Mouse (Mus musculus) olfactory bulb, adult 2 months (tissue): ENCODE measurements around the gene Sav1. TPM values are rescaled to one million over a fixed set of nuclear protein-coding genes. Genes with fewer than 3 reads are reported as not detected.

Experiments used
- H3K27ac ChIP-seq: fragments of 200-500 bp; 2 replicates; pipeline ENCODE4 v1.5.1; 2012; ENCODE audit warnings: low read depth, low read length; ENCODE audit not compliant: insufficient read depth
- H3K4me1 ChIP-seq: fragments of 200-500 bp; 2 replicates; pipeline ENCODE4 v1.6.1; 2012; ENCODE audit warnings: low read length; ENCODE audit not compliant: control insufficient read depth, insufficient read depth
- H3K4me3 ChIP-seq: fragments of 200-500 bp; 2 replicates; pipeline ENCODE4 v1.5.1; 2012; ENCODE audit warnings: mild to moderate bottlenecking, low read depth, low read length, moderate library complexity; ENCODE audit not compliant: insufficient read depth
- CTCF ChIP-seq: fragments of 200-500 bp; IDR thresholded peaks from 2 replicates; pipeline ENCODE4 v1.5.1; 2012; ENCODE audit warnings: low read depth, mild to moderate bottlenecking, low read length, moderate library complexity; ENCODE audit not compliant: insufficient read depth
- POLR2A ChIP-seq: fragments of 200-500 bp; IDR thresholded peaks from 2 replicates; pipeline ENCODE4 v1.6.1; 2012; ENCODE audit warnings: mild to moderate bottlenecking, low read depth, low read length, moderate library complexity; ENCODE audit not compliant: insufficient read depth
- WGBS: fragments of 180-500 bp; shearing (Covaris S2); methylation state at CpG from one replicate; pipeline ENCODE4 v1.1.7; 2018; 5-methylcytosine and 5-hydroxymethylcytosine counted together
- polyA plus RNA-seq: library from polyadenylated mRNA; stranded (reverse); fragments of >200 nt; gene quantifications from 2 replicates; pipeline ENCODE4 v1.2.4, GENCODE M21; 2012; ENCODE audit warnings: low replicate concordance; ENCODE audit not compliant: missing spikeins, insufficient read depth, insufficient read length

Sav1 gene
- not detected in 2 replicates for polyA plus RNA-seq

DNA sequence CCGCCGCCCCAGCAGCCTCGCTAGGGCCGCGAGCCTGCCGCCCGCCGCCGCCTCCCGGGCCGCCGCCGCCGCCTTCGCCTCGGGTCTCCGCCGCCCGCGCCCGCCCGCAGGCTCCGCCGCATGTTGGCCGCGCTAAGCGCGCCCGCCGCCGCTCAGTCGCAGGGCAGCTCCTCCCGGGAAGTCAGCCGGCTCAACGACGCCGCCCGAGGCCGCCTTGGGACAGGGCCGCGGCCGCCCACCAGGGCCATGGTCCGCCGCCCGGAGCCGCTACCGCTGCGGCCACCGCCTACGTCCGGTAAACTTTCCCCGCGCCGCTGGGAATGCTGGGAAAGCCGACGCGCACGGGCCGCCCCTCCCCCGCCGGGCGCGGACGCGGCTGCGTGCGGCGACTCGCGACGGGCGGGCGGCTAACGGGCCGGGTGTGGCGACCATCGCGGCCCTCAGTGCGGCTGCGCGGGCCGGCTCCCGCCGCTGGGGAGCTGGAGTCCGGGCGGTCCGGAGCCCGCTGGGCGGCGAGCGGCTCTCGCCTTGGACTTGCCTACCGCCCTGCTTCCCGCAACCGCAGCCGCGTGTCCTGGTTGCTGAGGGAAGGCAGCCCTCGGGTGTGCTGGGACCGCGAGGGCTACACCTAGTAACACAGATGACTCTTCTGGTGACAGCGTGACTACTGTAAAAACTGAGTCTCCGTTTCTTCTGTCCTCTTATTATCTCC, at the start of gene Sav1:
Sav1 (minus strand) TSS at position 217 of the 712 bp plus-strand sequence.
- Histone ChIP-seq H3K4me1 (peaks cover 4% of the 10 kb centered on the region; the same call in 1 of the 2 replicates), H3K27ac (peak within 1 kb of the TSS; percentile 77; the same call in 1 of the 2 replicates), H3K4me3 (peak within 1 kb of the TSS; percentile 91)
- WGBS, result under 1% methylated on average over 102 of the region's 102 CpGs
- peak; percentile 92 for TF ChIP-seq POLR2A
- TF ChIP-seq CTCF, result no peak

DNA sequence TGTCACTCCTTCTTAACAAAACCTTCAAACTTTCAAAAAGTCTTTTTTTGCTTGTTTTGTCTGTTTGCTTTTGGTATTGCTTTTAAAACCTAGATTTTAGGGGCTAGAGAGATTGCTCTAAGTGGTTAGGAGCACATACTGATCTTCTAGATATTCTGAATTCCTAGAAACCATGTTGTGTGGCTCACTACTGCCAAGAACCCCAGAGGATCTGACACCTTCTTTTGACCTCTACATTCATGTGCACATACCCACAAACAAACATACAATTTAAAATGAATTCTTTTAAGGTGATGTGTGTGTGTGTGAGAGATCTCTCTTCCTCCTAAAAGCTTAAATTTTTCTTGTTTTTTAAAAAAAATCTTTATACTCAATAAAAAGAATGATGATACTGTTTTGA, 39.4 kb upstream of the Sav1 start:
- TF ChIP-seq CTCF (no peak), POLR2A (no peak)
- Histone ChIP-seq H3K4me3 (no peak overlapping the region), H3K27ac (no peak overlapping the region), H3K4me1 (no peaks in the 10 kb centered on the region)

- no peak overlapping the region for H3K27ac ChIP-seq
- H3K4me3 ChIP-seq, result no peak overlapping the region
- WGBS, result 64% methylated on average over 6 of the region's 6 CpGs
- H3K4me1 ChIP-seq, result no peaks in the 10 kb centered on the region
- TF ChIP-seq POLR2A (no peak), CTCF (no peak)
Measured at GRCm38 (mm10) chr12:70025431-70025830, 38.6 kb upstream of the Sav1 start.

GRCm38 (mm10) chr12:70023580-70023979, 36.8 kb upstream of the Sav1 start:
- H3K4me1 ChIP-seq, result no peaks in the 10 kb centered on the region
- 88% methylated on average over 4 of the region's 4 CpGs for WGBS
- TF ChIP-seq POLR2A (no peak), CTCF (no peak)
- no peak overlapping the region for H3K4me3 ChIP-seq
- H3K27ac ChIP-seq, result no peak overlapping the region

GRCm38 (mm10) chr12:70018153-70018552, 31.4 kb upstream of the Sav1 start:
- TF ChIP-seq POLR2A, result no peak
- Histone ChIP-seq H3K4me3 (no peak overlapping the region), H3K27ac (no peak overlapping the region), H3K4me1 (no peaks in the 10 kb centered on the region)
- 90% methylated on average over 4 of the region's 4 CpGs for WGBS

- TF ChIP-seq POLR2A (no peak), CTCF (no peak)
- H3K4me3 ChIP-seq, result no peak overlapping the region
- 71% methylated on average over 4 of the region's 4 CpGs for WGBS
- no peaks in the 10 kb centered on the region for H3K4me1 ChIP-seq
- H3K27ac ChIP-seq, result no peak overlapping the region
Measured at GRCm38 (mm10) chr12:70015936-70016335, 29.1 kb upstream of the Sav1 start.

DNA sequence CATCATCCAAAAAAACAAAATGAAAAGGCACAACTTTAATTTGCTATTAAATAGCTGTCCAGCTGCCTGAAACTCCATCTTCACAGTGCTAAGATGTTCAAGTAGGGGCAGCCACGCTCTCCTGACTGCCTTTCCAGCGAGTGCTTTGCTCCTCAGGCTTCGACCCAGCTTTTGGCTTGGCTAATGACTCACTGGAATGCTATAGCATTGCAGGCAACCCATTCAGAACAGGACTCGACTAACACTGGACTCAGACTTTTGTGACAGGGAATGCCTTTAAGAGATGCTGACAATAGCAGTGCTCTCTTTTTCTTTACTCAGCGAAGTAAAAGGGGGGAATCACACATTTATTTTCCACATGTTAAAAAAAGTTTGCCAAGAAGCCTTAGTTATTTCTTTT, 24.9 kb upstream of the Sav1 start:
- Histone ChIP-seq H3K27ac (no peak overlapping the region), H3K4me3 (no peak overlapping the region), H3K4me1 (no peaks in the 10 kb centered on the region)
- 37% methylated on average over 5 of the region's 5 CpGs for WGBS
- TF ChIP-seq CTCF (no peak), POLR2A (no peak)

GRCm38 (mm10) chr12:70010356-70010755, 23.6 kb upstream of the Sav1 start:
- Histone ChIP-seq H3K4me3 (no peak overlapping the region), H3K4me1 (no peaks in the 10 kb centered on the region), H3K27ac (no peak overlapping the region)
- 92% methylated on average over 4 of the region's 4 CpGs for WGBS
- TF ChIP-seq CTCF, result no peak
- TF ChIP-seq POLR2A, result no peak

DNA sequence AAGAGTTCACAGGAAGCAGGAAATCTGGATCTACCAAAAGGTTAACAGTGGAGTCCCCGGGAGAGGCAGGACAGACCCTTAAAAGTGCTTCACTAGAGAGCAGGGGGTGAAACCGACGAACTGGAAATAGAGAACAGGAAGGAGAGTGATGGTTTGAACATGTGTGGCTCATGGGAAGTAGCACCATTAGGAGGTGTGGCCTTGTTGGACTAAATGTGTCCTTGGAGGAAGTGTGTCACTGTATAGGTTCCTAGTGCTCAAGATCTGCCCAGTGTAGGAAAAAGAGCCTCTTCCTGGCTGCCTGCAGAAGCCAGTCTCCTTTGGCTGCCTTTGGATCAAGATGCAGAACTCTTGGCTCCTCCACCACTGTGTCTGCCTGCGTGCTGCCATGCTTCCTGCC, 18.3 kb upstream of the Sav1 start:
- no peak overlapping the region for H3K27ac ChIP-seq
- no peak overlapping the region for H3K4me3 ChIP-seq
- TF ChIP-seq POLR2A (no peak), CTCF (no peak)
- WGBS, result 86% methylated on average over 4 of the region's 4 CpGs
- no peaks in the 10 kb centered on the region for H3K4me1 ChIP-seq
